Mouse (Mus musculus) liver, postnatal 0 days (tissue): Measurements from ENCODE around the gene Sept12.

Experiments
- CTCF ChIP-seq: sonication (generic); IDR thresholded peaks from 2 replicates; pipeline ENCODE4 v1.5.1; 2016; ENCODE audit warnings: antibody characterized with exemption, low read depth
- EP300 ChIP-seq: IDR thresholded peaks from 2 replicates; pipeline ENCODE4 v1.6.1; 2016; ENCODE audit warnings: antibody characterized with exemption, low read depth, mild to moderate bottlenecking

GRCm38 (mm10) chr16:4979755-4980380 lies 17.8 kb downstream of the Sept12 start:
- TF ChIP-seq EP300 (no peak), CTCF (peak; percentile 74)
